Mouse (Mus musculus): ENCODE measurements around the gene Scarb1. TPM values are rescaled to one million over a fixed set of nuclear protein-coding genes. Genes with fewer than 3 reads are reported as not detected.

Scarb1 gene
- polyA plus RNA-seq, 1 experiment from 2014 or later = 51.6 TPM

DNA sequence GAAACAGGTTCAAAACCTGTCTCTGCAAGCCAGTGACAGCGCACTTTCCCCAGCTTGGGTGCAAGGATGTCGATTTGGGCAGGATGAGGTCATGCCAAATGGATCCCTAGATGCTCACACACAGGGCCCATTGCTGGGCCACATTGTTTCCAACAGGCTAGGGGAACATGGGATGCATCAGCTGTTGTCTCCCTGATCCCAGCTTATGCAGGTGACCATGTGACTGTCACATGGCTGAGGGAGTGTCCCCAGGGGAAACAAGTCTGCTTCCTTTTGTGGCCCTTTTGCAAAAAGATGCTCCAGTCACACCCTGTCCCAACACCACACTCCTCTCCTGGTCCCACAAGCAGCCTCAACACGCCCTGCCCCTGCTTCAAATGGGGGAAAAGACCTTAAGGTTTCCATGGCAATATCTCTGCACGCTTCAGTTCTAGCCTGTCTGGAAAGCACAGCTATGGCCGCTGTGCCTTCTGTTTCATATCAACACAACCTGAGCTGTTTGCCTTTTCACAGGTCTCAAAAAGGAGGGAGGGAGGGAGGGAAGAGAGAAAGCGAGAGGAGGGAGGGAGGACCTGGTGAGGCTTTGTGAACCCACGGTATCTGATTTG lies 14.1 kb upstream of the Scarb1 start:
- no peak overlapping the region for H3K4me3 ChIP-seq (ENCODE audit: low read depth, low read length)
- H3K36me3 ChIP-seq (ENCODE audit: control insufficient read depth, insufficient read depth, low read length) = no peaks in the 10 kb centered on the region
- no peak overlapping the region for H3K4me2 ChIP-seq (ENCODE audit: low read length)
- 0 out of 2 replicates have a peak overlapping the region, but pooled peaks have one; percentile 16 for H3K9ac ChIP-seq (ENCODE audit: low read depth, low read length)
- no peaks in the 10 kb centered on the region for H3K9me3 ChIP-seq (replicated peaks; ENCODE audit: control insufficient read depth, low read length, poor library complexity, severe bottlenecking)
- no peaks in the 10 kb centered on the region for H3K27me3 ChIP-seq (ENCODE audit: control insufficient read depth, insufficient read depth, low read depth, low read length)
- peak overlapping the region; percentile 56 for H3K27ac ChIP-seq (ENCODE audit: low read length)
- WGBS = 43% methylated on average over 6 of the region's 7 CpGs
- 0 out of 2 replicates have a peak, but pooled peaks have one; percentile 39 for ATAC-seq
- peaks cover 5% of the 10 kb centered on the region; the same call in 1 of the 2 replicates for H3K4me1 ChIP-seq (ENCODE audit: control insufficient read depth, insufficient read depth, low read length)

DNA sequence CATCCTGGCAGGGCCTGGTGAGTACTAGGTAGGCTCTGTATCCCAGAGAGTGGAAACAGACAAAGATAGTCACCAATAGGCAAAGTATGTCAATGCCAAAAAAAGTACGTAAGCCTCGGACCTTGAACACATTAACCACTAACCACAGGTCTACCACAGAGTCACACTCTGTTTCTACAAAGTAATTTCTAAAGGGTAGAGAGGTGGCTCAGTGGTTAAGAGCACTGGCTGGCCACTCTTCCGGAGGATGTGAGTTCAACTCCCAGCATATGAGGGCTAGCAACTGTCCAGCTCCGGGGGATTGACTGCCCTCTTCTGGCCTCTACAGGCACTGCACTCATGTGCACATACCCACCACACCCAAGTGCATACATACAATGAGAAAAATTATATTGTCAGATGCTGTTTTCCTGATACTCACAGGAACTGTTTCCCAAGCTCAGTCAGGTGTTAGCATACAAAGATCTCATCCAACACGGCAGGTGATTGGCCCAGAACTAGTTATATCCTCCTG lies 11.9 kb upstream of the Scarb1 start:
- Histone ChIP-seq H3K36me3 (ENCODE audit: control insufficient read depth, insufficient read depth, low read length) (no peaks in the 10 kb centered on the region), H3K27ac (ENCODE audit: low read length) (no peak overlapping the region), H3K4me2 (ENCODE audit: low read length) (no peak overlapping the region), H3K9ac (ENCODE audit: low read depth, low read length) (no peak overlapping the region), H3K4me1 (ENCODE audit: control insufficient read depth, insufficient read depth, low read length) (peaks cover 5% of the 10 kb centered on the region; the same call in 1 of the 2 replicates), H3K4me3 (ENCODE audit: low read depth, low read length) (no peak overlapping the region), H3K9me3 (replicated peaks; ENCODE audit: control insufficient read depth, low read length, poor library complexity, severe bottlenecking) (no peaks in the 10 kb centered on the region), H3K27me3 (ENCODE audit: control insufficient read depth, insufficient read depth, low read depth, low read length) (no peaks in the 10 kb centered on the region)
- 96% methylated on average over 5 of the region's 5 CpGs for WGBS
- no peak for ATAC-seq

DNA sequence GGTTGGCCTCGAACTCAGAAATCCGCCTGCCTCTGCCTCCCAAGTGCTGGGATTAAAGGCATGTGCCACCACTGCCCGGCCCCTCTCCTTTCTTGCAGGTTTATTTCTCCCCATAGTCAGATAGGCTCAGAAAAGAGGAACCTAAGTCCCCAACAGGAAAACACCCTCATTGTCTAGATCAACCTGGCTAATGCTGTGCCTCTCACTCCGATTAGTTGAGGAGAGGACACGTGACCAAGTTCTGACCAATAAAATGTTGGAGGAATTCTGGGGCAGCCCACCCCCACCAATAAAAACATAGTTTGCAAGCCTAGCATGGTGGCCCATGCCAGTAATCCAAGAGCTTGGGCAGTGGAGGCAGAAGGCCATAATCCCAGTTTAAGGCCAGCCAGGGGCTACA lies 11.0 kb upstream of the Scarb1 start:
- no peaks in the 10 kb centered on the region for H3K27me3 ChIP-seq (ENCODE audit: control insufficient read depth, insufficient read depth, low read depth, low read length)
- no peak overlapping the region for H3K27ac ChIP-seq (ENCODE audit: low read length)
- WGBS = 96% methylated on average over 5 of the region's 5 CpGs
- no peak overlapping the region for H3K9ac ChIP-seq (ENCODE audit: low read depth, low read length)
- no peaks in the 10 kb centered on the region for H3K36me3 ChIP-seq (ENCODE audit: control insufficient read depth, insufficient read depth, low read length)
- no peaks in the 10 kb centered on the region for H3K9me3 ChIP-seq (replicated peaks; ENCODE audit: control insufficient read depth, low read length, poor library complexity, severe bottlenecking)
- H3K4me2 ChIP-seq (ENCODE audit: low read length) = no peak overlapping the region
- ATAC-seq = no peak
- H3K4me1 ChIP-seq (ENCODE audit: control insufficient read depth, insufficient read depth, low read length) = peaks cover 5% of the 10 kb centered on the region; the same call in 1 of the 2 replicates
- H3K4me3 ChIP-seq (ENCODE audit: low read depth, low read length) = no peak overlapping the region

GRCm38 (mm10) chr5:125351057-125351456 lies 10.2 kb upstream of the Scarb1 start:
- ATAC-seq = no peak
- no peaks in the 10 kb centered on the region for H3K27me3 ChIP-seq (ENCODE audit: control insufficient read depth, insufficient read depth, low read depth, low read length)
- peaks cover 5% of the 10 kb centered on the region; the same call in 1 of the 2 replicates for H3K4me1 ChIP-seq (ENCODE audit: control insufficient read depth, insufficient read depth, low read length)
- H3K4me2 ChIP-seq (ENCODE audit: low read length) = no peak overlapping the region
- no peak overlapping the region for H3K4me3 ChIP-seq (ENCODE audit: low read depth, low read length)
- H3K9me3 ChIP-seq (replicated peaks; ENCODE audit: control insufficient read depth, low read length, poor library complexity, severe bottlenecking) = no peaks in the 10 kb centered on the region
- 78% methylated on average over 8 of the region's 8 CpGs for WGBS
- no peak overlapping the region for H3K9ac ChIP-seq (ENCODE audit: low read depth, low read length)
- no peaks in the 10 kb centered on the region for H3K36me3 ChIP-seq (ENCODE audit: control insufficient read depth, insufficient read depth, low read length)
- H3K27ac ChIP-seq (ENCODE audit: low read length) = no peak overlapping the region

DNA sequence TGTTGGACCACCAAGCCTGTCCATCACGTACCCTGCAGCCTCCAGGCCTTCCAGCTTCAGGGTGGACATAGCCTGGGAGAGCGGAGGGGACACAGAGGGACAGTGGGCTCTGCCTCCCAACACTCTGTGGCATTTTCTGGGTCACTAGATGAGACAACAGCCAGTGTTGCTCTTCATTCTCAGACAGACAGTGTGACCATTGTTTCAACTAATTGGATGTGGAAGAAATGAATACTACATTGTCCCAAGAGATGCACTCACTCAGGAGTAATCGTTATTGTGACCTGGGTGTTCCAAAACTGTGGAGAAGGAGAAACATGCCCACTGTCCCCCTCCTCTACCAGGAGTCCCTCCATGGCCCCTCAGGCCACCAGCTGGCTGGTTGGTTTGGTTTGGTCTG lies 8.5 kb upstream of the Scarb1 start:
- Histone ChIP-seq H3K4me1 (ENCODE audit: control insufficient read depth, insufficient read depth, low read length) (no peaks in the 10 kb centered on the region), H3K36me3 (ENCODE audit: control insufficient read depth, insufficient read depth, low read length) (no peaks in the 10 kb centered on the region), H3K4me3 (ENCODE audit: low read depth, low read length) (no peak overlapping the region), H3K9ac (ENCODE audit: low read depth, low read length) (no peak overlapping the region), H3K27ac (ENCODE audit: low read length) (no peak overlapping the region), H3K4me2 (ENCODE audit: low read length) (no peak overlapping the region), H3K27me3 (ENCODE audit: control insufficient read depth, insufficient read depth, low read depth, low read length) (no peaks in the 10 kb centered on the region), H3K9me3 (replicated peaks; ENCODE audit: control insufficient read depth, low read length, poor library complexity, severe bottlenecking) (no peaks in the 10 kb centered on the region)
- no peak for ATAC-seq
- WGBS = 76% methylated on average over 3 of the region's 3 CpGs

- H3K4me1 ChIP-seq (ENCODE audit: control insufficient read depth, insufficient read depth, low read length) = no peaks in the 10 kb centered on the region
- no peaks in the 10 kb centered on the region for H3K9me3 ChIP-seq (replicated peaks; ENCODE audit: control insufficient read depth, low read length, poor library complexity, severe bottlenecking)
- no peak overlapping the region for H3K9ac ChIP-seq (ENCODE audit: low read depth, low read length)
- no peak overlapping the region for H3K4me2 ChIP-seq (ENCODE audit: low read length)
- H3K27me3 ChIP-seq (ENCODE audit: control insufficient read depth, insufficient read depth, low read depth, low read length) = no peaks in the 10 kb centered on the region
- H3K4me3 ChIP-seq (ENCODE audit: low read depth, low read length) = no peak overlapping the region
- no peaks in the 10 kb centered on the region for H3K36me3 ChIP-seq (ENCODE audit: control insufficient read depth, insufficient read depth, low read length)
- WGBS = 41% methylated on average over 8 of the region's 8 CpGs
- no peak for ATAC-seq
- H3K27ac ChIP-seq (ENCODE audit: low read length) = no peak overlapping the region
Measured at GRCm38 (mm10) chr5:125348487-125348886, 7.6 kb upstream of the Scarb1 start.

- no peaks in the 10 kb centered on the region for H3K9me3 ChIP-seq (replicated peaks; ENCODE audit: control insufficient read depth, low read length, poor library complexity, severe bottlenecking)
- no peaks in the 10 kb centered on the region for H3K4me1 ChIP-seq (ENCODE audit: control insufficient read depth, insufficient read depth, low read length)
- no peak overlapping the region for H3K4me3 ChIP-seq (ENCODE audit: low read depth, low read length)
- ATAC-seq = no peak
- WGBS = 75% methylated on average over 7 of the region's 7 CpGs
- H3K36me3 ChIP-seq (ENCODE audit: control insufficient read depth, insufficient read depth, low read length) = no peaks in the 10 kb centered on the region
- no peak overlapping the region for H3K4me2 ChIP-seq (ENCODE audit: low read length)
- H3K27me3 ChIP-seq (ENCODE audit: control insufficient read depth, insufficient read depth, low read depth, low read length) = no peaks in the 10 kb centered on the region
- no peak overlapping the region for H3K9ac ChIP-seq (ENCODE audit: low read depth, low read length)
- H3K27ac ChIP-seq (ENCODE audit: low read length) = no peak overlapping the region
Measured at GRCm38 (mm10) chr5:125348067-125348466, 7.2 kb upstream of the Scarb1 start.

DNA sequence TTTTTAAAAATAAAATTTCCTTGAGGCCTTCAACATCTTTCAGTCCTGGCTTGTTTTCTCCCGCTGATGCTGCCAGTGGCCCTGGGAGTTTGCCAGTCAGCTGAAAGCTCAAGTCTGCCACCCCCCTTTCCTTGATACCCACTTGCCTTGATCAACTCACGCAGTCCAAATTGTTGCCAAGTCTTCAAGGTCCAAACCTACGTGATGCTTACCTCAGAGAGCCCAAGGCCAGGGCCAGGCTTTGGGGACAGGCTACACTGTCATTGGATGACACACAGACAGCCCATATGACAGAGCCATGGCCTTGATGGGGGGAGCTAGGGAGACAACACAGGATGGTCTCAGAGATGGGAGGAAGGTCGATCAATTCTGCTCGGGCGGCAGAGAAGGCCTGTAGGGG lies 3.4 kb upstream of the Scarb1 start:
- WGBS = 91% methylated on average over 6 of the region's 6 CpGs
- Histone ChIP-seq H3K9me3 (replicated peaks; ENCODE audit: control insufficient read depth, low read length, poor library complexity, severe bottlenecking) (no peaks in the 10 kb centered on the region), H3K9ac (ENCODE audit: low read depth, low read length) (no peak overlapping the region), H3K27ac (ENCODE audit: low read length) (no peak overlapping the region), H3K36me3 (ENCODE audit: control insufficient read depth, insufficient read depth, low read length) (no peaks in the 10 kb centered on the region), H3K4me3 (ENCODE audit: low read depth, low read length) (no peak overlapping the region), H3K27me3 (ENCODE audit: control insufficient read depth, insufficient read depth, low read depth, low read length) (peaks cover 3% of the 10 kb centered on the region), H3K4me2 (ENCODE audit: low read length) (no peak overlapping the region), H3K4me1 (ENCODE audit: control insufficient read depth, insufficient read depth, low read length) (peaks cover 13% of the 10 kb centered on the region)
- no peak for ATAC-seq

- no peak overlapping the region for H3K27ac ChIP-seq (ENCODE audit: low read length)
- H3K4me1 ChIP-seq (ENCODE audit: control insufficient read depth, insufficient read depth, low read length) = peaks cover 15% of the 10 kb centered on the region
- H3K36me3 ChIP-seq (ENCODE audit: control insufficient read depth, insufficient read depth, low read length) = no peaks in the 10 kb centered on the region
- peak overlapping the region; percentile 90 for H3K4me2 ChIP-seq (ENCODE audit: low read length)
- H3K9ac ChIP-seq (ENCODE audit: low read depth, low read length) = peak overlapping the region; percentile 82
- peak overlapping the region; percentile 79 for H3K4me3 ChIP-seq (ENCODE audit: low read depth, low read length)
- peaks cover 3% of the 10 kb centered on the region for H3K27me3 ChIP-seq (ENCODE audit: control insufficient read depth, insufficient read depth, low read depth, low read length)
- no peaks in the 10 kb centered on the region for H3K9me3 ChIP-seq (replicated peaks; ENCODE audit: control insufficient read depth, low read length, poor library complexity, severe bottlenecking)
- no peak for ATAC-seq
- 54% methylated on average over 14 of the region's 14 CpGs for WGBS
Measured at GRCm38 (mm10) chr5:125341459-125342090, 681 bp upstream of the Scarb1 start.

All from midbrain, embryonic 16.5 days (tissue).